Mouse (Mus musculus): ENCODE results near the gene Fam53b.

DNA sequence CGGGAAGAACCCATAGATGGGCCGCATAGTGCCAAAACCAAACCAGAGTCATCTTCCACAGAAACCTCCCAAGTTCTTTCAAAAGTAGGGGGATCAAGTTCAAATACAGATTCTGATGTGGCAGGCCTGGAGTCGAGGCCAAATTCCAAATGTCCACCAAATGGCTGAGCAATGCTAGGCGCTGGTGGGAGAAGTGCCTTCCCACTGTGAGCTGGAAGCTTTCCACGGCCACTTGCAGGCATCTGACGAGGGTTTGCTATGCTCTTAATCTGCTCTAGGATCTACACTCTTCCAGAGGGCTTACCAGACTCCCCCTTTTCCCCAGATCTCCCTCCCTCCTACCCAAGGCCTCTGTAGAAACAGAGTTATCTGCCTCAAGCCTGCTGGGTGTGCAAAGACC, 66.6 kb downstream of the Fam53b start:
- TF ChIP-seq GATA1 (IDR thresholded peaks at IDR 0.05; ENCODE audit: borderline replicate concordance, low read length) (no peak), FLI1 (IDR thresholded peaks at IDR 0.05; ENCODE audit: low read length) (no peak)

Data from megakaryocyte, embryonic 14.5 days (primary cell).